Comparison of ENCODE assay signal across 18 mouse cellular contexts in genomic region chr13:107932423-107933032, GRCm38 (mm10).
DNase-seq lines count a peak whose midpoint lies in the region; ATAC-seq lines count a peak whose summit lies in the region.
"Had no signal": no experiment of that assay in that cellular context is flagged by ENCODE, and none has a peak within 500 bp of the region (broad histone marks: within the 10 kb centered on the region; RNA-seq: fewer than 3 reads in every experiment).

No protein-coding gene starts in this region.

- WGBS in kidney, embryonic 15.5 days = 20% methylated on average over 12 of the region's 12 CpGs
- WGBS in midbrain, embryonic 10.5 days = 75% methylated on average over 12 of the region's 12 CpGs
- 66% methylated on average over 12 of the region's 12 CpGs for WGBS in midbrain, embryonic 15.5 days
- WGBS in embryonic facial prominence, embryonic 14.5 days = 28% methylated on average over 12 of the region's 12 CpGs

- H3K36me3 ChIP-seq in kidney, embryonic 15.5 days = no peaks in the 10 kb centered on the region
- H3K36me3 ChIP-seq in midbrain, embryonic 10.5 days = no peaks in the 10 kb centered on the region
- H3K36me3 ChIP-seq in midbrain, embryonic 15.5 days (replicated peaks) = no peaks in the 10 kb centered on the region
- H3K36me3 ChIP-seq in embryonic facial prominence, embryonic 14.5 days (ENCODE audit: control insufficient read depth, insufficient read depth, low read length) = no peaks in the 10 kb centered on the region
- H3K36me3 ChIP-seq: hindbrain, embryonic 15.5 days; limb, embryonic 10.5 days; neural tube, embryonic 13.5 days had no signal

- H3K27ac ChIP-seq in kidney, embryonic 15.5 days = no peak overlapping the region
- H3K27ac ChIP-seq in midbrain, embryonic 10.5 days (replicated peaks) = 0 out of 2 replicates have a peak overlapping the region, but pooled peaks have one; percentile 28
- no peak overlapping the region for H3K27ac ChIP-seq in midbrain, embryonic 15.5 days
- H3K27ac ChIP-seq in embryonic facial prominence, embryonic 14.5 days (replicated peaks; ENCODE audit: low read depth, low read length) = no peak overlapping the region
- H3K27ac ChIP-seq: hindbrain, embryonic 15.5 days; limb, embryonic 10.5 days; neural tube, embryonic 13.5 days had no signal

- H3K4me1 ChIP-seq in kidney, embryonic 15.5 days = peaks cover 33% of the 10 kb centered on the region
- H3K4me1 ChIP-seq in midbrain, embryonic 10.5 days = peaks cover 35% of the 10 kb centered on the region
- H3K4me1 ChIP-seq in midbrain, embryonic 15.5 days = peaks cover 8% of the 10 kb centered on the region; the same call in 1 of the 2 replicates
- H3K4me1 ChIP-seq in embryonic facial prominence, embryonic 14.5 days (ENCODE audit: control insufficient read depth, insufficient read depth, low read length) = peaks cover 10% of the 10 kb centered on the region; the same call in 1 of the 2 replicates

- DNase-seq in embryo, embryonic 10 days (ENCODE audit: low spot score) = peak; percentile 55
- DNase-seq in embryo, embryonic 9.5 days (ENCODE audit: extremely low spot score) = no peak
- DNase-seq in kidney, adult 8-10 months = no peak
- DNase-seq in midbrain, embryonic 10.5 days (ENCODE audit: low spot score) = no peak
- peak; percentile 21 for DNase-seq in embryonic facial prominence, embryonic 14.5 days (ENCODE audit: low spot score)
- no peak for DNase-seq in adrenal gland, postnatal 4 days (ENCODE audit: low spot score in 2 of 2)
- DNase-seq: adrenal gland, adult 8-10 months; cerebellum, adult 9-11 months; gastrocnemius, postnatal 25 days; liver, postnatal 0 days; lung, postnatal 4 days; thymus, adult 2 months had no signal

- H3K9me3 ChIP-seq in kidney, embryonic 15.5 days (replicated peaks) = no peaks in the 10 kb centered on the region
- no peaks in the 10 kb centered on the region for H3K9me3 ChIP-seq in midbrain, embryonic 10.5 days (replicated peaks)
- H3K9me3 ChIP-seq in midbrain, embryonic 15.5 days = no peaks in the 10 kb centered on the region
- H3K9me3 ChIP-seq in embryonic facial prominence, embryonic 14.5 days (ENCODE audit: control insufficient read depth, low read length) = no peaks in the 10 kb centered on the region
- H3K9me3 ChIP-seq: hindbrain, embryonic 15.5 days; limb, embryonic 10.5 days; neural tube, embryonic 13.5 days had no signal

- H3K9ac ChIP-seq in kidney, embryonic 15.5 days = no peak overlapping the region
- H3K9ac ChIP-seq in midbrain, embryonic 15.5 days = no peak overlapping the region
- no peak overlapping the region for H3K9ac ChIP-seq in embryonic facial prominence, embryonic 14.5 days (ENCODE audit: low read depth, low read length)
- H3K9ac ChIP-seq: hindbrain, embryonic 15.5 days; liver, postnatal 0 days; neural tube, embryonic 13.5 days had no signal

- H3K4me2 ChIP-seq in kidney, embryonic 15.5 days = peak overlapping the region; percentile 26
- no peak overlapping the region for H3K4me2 ChIP-seq in midbrain, embryonic 15.5 days
- no peak overlapping the region for H3K4me2 ChIP-seq in embryonic facial prominence, embryonic 14.5 days (ENCODE audit: low read depth, low read length)
- H3K4me2 ChIP-seq: hindbrain, embryonic 15.5 days; neural tube, embryonic 13.5 days had no signal

- ATAC-seq in kidney, embryonic 15.5 days (replicated peaks; ENCODE audit: low FRiP score) = peak; percentile 77
- no peak for ATAC-seq in midbrain, embryonic 15.5 days (replicated peaks)
- peak; percentile 45; the same call in 1 of the 2 replicates for ATAC-seq in embryonic facial prominence, embryonic 14.5 days (ENCODE audit: low read depth)
- ATAC-seq: forebrain, embryonic 16.5 days; liver, postnatal 0 days had no signal

- no peak overlapping the region for H3K4me3 ChIP-seq in kidney, embryonic 15.5 days (replicated peaks)
- no peak overlapping the region for H3K4me3 ChIP-seq in midbrain, embryonic 10.5 days
- H3K4me3 ChIP-seq in midbrain, embryonic 15.5 days = no peak overlapping the region
- no peak overlapping the region for H3K4me3 ChIP-seq in embryonic facial prominence, embryonic 14.5 days (ENCODE audit: low read depth, low read length)
- H3K4me3 ChIP-seq: hindbrain, embryonic 15.5 days; limb, embryonic 10.5 days; neural tube, embryonic 13.5 days had no signal

- no peaks in the 10 kb centered on the region; the same call in 1 of the 2 replicates for H3K27me3 ChIP-seq in kidney, embryonic 15.5 days
- H3K27me3 ChIP-seq in midbrain, embryonic 10.5 days (ENCODE audit: low read depth, poor library complexity, severe bottlenecking) = peaks cover 6% of the 10 kb centered on the region; the same call in 1 of the 2 replicates
- no peaks in the 10 kb centered on the region for H3K27me3 ChIP-seq in midbrain, embryonic 15.5 days (replicated peaks)
- 0 out of 2 replicates have a peak, but pooled peaks cover 12% of the 10 kb centered on the region for H3K27me3 ChIP-seq in embryonic facial prominence, embryonic 14.5 days (replicated peaks; ENCODE audit: control insufficient read depth, insufficient read depth, low read length)
- H3K27me3 ChIP-seq: hindbrain, embryonic 15.5 days; neural tube, embryonic 13.5 days had no signal

Comparison
In these comparisons a context has a peak if more than half of its experiments do, and no peak if none do; other contexts are left out.
1. DNase-seq: peak in embryo, embryonic 10 days (single experiment) and embryonic facial prominence, embryonic 14.5 days (single experiment); none in embryo, embryonic 9.5 days (single experiment), kidney, adult 8-10 months (0 of 2), midbrain, embryonic 10.5 days (single experiment) and adrenal gland, postnatal 4 days (0 of 2).